Mouse (Mus musculus): ENCODE data around the gene Gm9045. TPM values are rescaled to one million over a fixed set of nuclear protein-coding genes. Genes with fewer than 3 reads are reported as not detected.

Gene Gm9045
- not detected in 2 replicates for polyA plus RNA-seq (2012; rRNA removed)

DNA sequence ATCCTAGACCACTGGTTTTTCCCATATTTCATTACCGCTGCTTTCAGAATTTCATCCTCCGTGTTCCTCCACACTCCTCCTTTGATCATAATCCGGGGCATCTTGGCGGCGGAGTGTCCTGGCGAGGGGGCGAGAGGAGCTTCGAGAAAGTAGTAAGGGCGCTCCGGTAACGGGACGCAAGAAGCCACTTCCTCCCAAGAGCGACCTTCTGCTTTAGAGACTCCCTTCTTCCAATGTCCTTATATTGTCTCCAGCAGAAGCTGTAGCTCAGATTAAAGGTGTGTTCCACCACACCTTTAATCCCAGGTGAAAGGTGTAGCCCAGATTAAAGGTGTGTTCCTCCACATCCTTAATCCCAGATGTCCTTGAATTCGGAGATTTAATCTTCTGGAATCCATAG lies at the start of gene Gm9045:
Gene Gm9045 (minus strand): TSS at position 101 of the 400 bp plus-strand sequence.

GRCm38 (mm10) chr10:118354005-118354404 lies 16.4 kb upstream of the Gm9045 start, which contains the start of gene Gm9049:
Gm9049 (minus strand) TSS chr10:118354105.

GRCm38 (mm10) chr10:118348579-118348978 lies 10.9 kb upstream of the Gm9045 start, which contains the start of gene Gm9048:
Gm9048 (minus strand) TSS chr10:118348679.

GRCm38 (mm10) chr10:118343155-118343554 lies 5.5 kb upstream of the Gm9045 start, which contains the start of gene Gm9046:
Gm9046 (minus strand) TSS chr10:118343255.

GRCm38 (mm10) chr10:118332308-118332707 lies 5.3 kb downstream of the Gm9045 start, which contains the start of gene Gm9044:
Gm9044 (minus strand) TSS chr10:118332408.

GRCm38 (mm10) chr10:118326869-118327268 lies 10.8 kb downstream of the Gm9045 start, which contains the start of gene Gm9040:
Gm9040 (minus strand) TSS chr10:118326969.

DNA sequence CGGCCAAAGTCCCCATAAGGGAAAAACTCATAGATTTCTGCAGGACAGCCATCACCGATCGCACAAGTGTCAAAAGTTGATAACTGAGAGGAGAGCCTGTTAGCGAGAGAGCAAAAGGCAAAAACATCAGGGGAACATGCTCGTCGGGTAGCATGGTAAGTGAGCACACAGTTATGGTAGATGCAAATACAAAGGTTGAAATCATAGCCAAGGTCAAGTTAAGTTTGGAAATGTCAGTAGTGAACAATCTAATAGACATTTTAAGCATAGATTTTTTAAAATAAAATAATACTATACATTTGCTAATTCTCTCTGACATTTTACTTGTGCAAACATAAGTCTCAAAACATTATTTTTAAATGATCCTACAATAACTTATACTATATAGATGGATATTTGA lies 42.7 kb downstream of the Gm9045 start, which contains the start of gene Iltifb:
Gene Iltifb (minus strand): TSS at position 101 of the 400 bp plus-strand sequence.

Other genes with a start within 250 kb of the Gm9045 start
- 4.8 and 6.4 TPM in 2 replicates for gene Mdm1, start 196.0 kb downstream of the Gm9045 start, polyA plus RNA-seq (2012; rRNA removed)
- not detected in 2 replicates for gene Il22, start 132.9 kb downstream of the Gm9045 start, polyA plus RNA-seq (2012; rRNA removed)
- 0.06 TPM in 1 of 2 replicates, not detected in the other for gene Gm32717, start 97.1 kb downstream of the Gm9045 start, polyA plus RNA-seq (2012; rRNA removed)
- gene Gm32802, start 79.1 kb downstream of the Gm9045 start, polyA plus RNA-seq (2012; rRNA removed), result 0.06 TPM in 1 of 2 replicates, not detected in the other
- not detected in 2 replicates for gene Iltifb, start 42.8 kb downstream of the Gm9045 start, polyA plus RNA-seq (2012; rRNA removed)
- gene Gm9040, start 10.9 kb downstream of the Gm9045 start, polyA plus RNA-seq (2012; rRNA removed), result not detected in 2 replicates
- gene Gm9044, start 5.4 kb downstream of the Gm9045 start, polyA plus RNA-seq (2012; rRNA removed), result not detected in 2 replicates
- gene Gm9046, start 5.4 kb upstream of the Gm9045 start, polyA plus RNA-seq (2012; rRNA removed), result not detected in 2 replicates
- not detected in 2 replicates for gene Gm9048, start 10.8 kb upstream of the Gm9045 start, polyA plus RNA-seq (2012; rRNA removed)
- not detected in 2 replicates for gene Gm9049, start 16.3 kb upstream of the Gm9045 start, polyA plus RNA-seq (2012; rRNA removed)
- gene Ifng, start 103.2 kb upstream of the Gm9045 start, polyA plus RNA-seq (2012; rRNA removed), result not detected in 2 replicates